Mouse (Mus musculus) megakaryocyte, adult 5-6 weeks (primary cell): Measurements from ENCODE around the gene 1500015O10Rik. TPM values are rescaled to one million over a fixed set of nuclear protein-coding genes. Genes with fewer than 3 reads are reported as not detected.

Experiments used
- ATAC-seq: 2 replicates; pipeline ENCODE4 v1.8.0; 2016; ENCODE audit warnings: mild to moderate bottlenecking, inconsistent platforms; ENCODE audit not compliant: poor library complexity, severe bottlenecking
- total RNA-seq, 2 experiments: library from RNA; stranded (forward) in 1 of 2; stranded (reverse) in 1 of 2; fragments of 153-499, 151-499 nt in 1 of 2; fragments of 221-1000, 200-1000 nt in 1 of 2; gene quantifications; 2 replicates each; pipeline versions ENCODE4 v1.2.3 to v1.2.4; 2015 to 2017

Gene 1500015O10Rik
- total RNA-seq, 2 experiments from 2014 or later = not detected

- no peak for ATAC-seq
These were observed 42.3 kb downstream of the 1500015O10Rik start for GRCm38 (mm10) chr1:43772694-43773093.

GRCm38 (mm10) chr1:43774126-43774525, 43.7 kb downstream of the 1500015O10Rik start:
- no peak for ATAC-seq

GRCm38 (mm10) chr1:43776106-43776505, 45.7 kb downstream of the 1500015O10Rik start:
- ATAC-seq = no peak

- ATAC-seq = no peak
These were observed 50.8 kb downstream of the 1500015O10Rik start for GRCm38 (mm10) chr1:43781195-43781594.

GRCm38 (mm10) chr1:43781672-43782071, 51.3 kb downstream of the 1500015O10Rik start:
- ATAC-seq = no peak

- ATAC-seq = no peak
These were observed 52.3 kb downstream of the 1500015O10Rik start for GRCm38 (mm10) chr1:43782680-43783079.

- ATAC-seq = no peak
These were observed 52.8 kb downstream of the 1500015O10Rik start for GRCm38 (mm10) chr1:43783186-43783585.

- ATAC-seq = no peak
These were observed 54.9 kb downstream of the 1500015O10Rik start for GRCm38 (mm10) chr1:43785316-43785715.

- no peak for ATAC-seq
These were observed 56.3 kb downstream of the 1500015O10Rik start for GRCm38 (mm10) chr1:43786711-43787110.

GRCm38 (mm10) chr1:43789765-43790164, 59.4 kb downstream of the 1500015O10Rik start:
- no peak for ATAC-seq

Other genes with a start within 250 kb of the 1500015O10Rik start
- gene Uxs1, start 97.2 kb downstream of the 1500015O10Rik start, total RNA-seq (2015) = 26.5 and 41.8 TPM in 2 replicates
- gene Uxs1, start 97.2 kb downstream of the 1500015O10Rik start, total RNA-seq (2017) = 43.4 and 51.6 TPM in 2 replicates
- 69.7 and 80.3 TPM in 2 replicates for gene Tpp2, start 203.0 kb downstream of the 1500015O10Rik start, total RNA-seq (2015)
- gene Tpp2, start 203.0 kb downstream of the 1500015O10Rik start, total RNA-seq (2017) = 77.1 and 84.2 TPM in 2 replicates